Mouse (Mus musculus) forelimb bud, embryonic 11.5 days (tissue): ENCODE results near the gene Lrrn4.
A peak's percentile ranks its signal among the peaks of the same experiment; 100 is the strongest.

Source experiments
- DNase-seq: peaks from one replicate; pipeline ENCODE4 v3.0.0-alpha.2; 2012; ENCODE audit warnings: low read depth, low spot score

Lrrn4 gene

DNA sequence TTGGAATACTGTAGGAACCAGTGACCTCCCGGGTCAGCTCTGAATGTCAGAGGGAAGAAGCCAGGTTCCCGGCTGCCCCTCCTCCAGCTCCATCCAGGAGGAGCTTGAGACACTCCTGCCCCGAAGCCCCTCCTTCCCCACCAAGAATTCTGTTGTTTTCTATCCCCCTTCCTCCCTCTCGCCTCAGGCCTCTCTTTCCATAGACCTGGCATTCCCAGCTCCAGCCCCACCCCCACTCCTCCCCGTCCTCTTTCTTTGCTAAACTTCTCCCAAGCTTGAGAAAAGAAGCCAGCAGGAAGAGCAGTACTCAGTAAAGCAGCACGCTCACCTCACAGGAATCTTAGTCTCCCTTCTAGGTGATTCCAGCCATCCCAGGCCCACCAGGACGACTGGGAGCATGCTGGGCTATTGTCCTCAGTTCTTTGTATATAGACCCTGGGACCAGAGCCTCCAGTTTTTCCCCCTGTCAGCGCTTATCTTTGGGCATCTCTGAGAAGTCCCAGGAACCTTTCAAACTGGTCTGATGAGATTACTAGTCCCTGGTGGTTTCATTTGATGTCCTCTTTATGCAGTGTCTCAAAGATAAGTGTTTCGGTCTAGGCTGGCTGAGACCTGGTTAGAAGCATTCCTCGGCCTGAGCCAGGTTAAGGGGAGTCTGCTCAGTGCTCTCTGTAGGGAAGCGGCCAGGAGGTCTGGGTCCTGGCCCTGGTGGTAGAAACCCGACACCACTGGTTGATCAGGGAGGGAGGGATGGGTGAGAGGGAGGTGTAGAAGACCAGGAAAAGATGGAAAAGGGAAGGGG is at the start of gene Lrrn4:
TSS of gene Lrrn4 (minus strand) at position 48 of the 802 bp plus-strand sequence.
- peak; percentile 34 for DNase-seq

DNA sequence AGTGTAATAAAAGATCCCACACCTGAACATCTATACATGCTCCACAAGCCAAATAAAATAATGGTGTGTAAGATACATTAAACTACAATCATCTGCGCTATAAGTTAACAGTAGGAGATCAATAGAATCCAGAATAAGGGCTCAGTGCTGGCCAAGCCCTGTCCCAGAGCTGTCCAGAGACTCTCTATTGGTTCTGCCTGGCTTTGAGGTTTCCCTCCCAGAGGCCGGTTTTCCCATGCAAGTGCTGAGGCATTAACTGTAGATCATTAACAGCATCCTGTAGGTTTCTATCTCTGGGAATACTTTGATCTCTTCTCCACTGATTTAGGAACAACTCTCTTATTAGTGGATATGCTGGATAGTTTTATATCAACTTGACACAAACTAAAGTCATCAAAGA is 48.3 kb upstream of the Lrrn4 start:
- no peak for DNase-seq

DNA sequence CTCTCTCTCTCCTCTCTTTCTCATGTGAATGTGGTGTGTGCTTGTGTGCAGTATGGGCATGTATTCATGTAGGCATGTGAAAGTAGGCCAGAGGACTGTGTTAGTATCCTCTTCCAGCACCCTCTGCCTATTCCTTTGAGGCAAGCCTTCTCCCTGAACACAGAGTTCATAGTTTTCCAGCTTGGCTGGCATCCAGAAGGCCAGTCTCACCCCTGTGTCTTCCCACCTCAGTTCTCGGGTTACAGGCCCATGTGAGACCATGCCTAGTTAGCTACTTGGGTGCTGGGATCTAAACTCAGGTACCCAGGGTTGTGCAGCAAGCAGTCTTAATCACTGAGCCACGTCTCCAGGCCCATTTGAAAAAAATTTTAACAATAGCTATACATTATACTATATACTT is 47.2 kb upstream of the Lrrn4 start:
- DNase-seq: no peak

DNA sequence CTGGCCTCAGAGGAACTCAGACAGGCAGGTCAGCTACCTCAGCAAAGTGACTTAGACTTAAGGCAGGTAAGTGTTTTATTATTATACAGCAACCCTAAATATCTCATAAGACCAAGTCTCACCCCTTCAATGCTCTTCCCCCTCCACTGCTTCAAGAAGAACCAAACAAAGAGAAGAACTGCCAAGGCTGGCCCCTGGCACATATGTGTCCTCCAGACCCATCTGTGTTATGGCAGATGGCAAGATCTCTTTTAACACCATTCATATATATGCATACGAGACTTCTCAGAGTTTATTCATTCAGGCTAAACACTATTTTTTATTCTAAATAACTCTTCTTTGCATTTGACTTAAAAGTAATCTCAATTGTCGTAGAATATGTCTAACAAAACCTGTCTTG is 46.6 kb upstream of the Lrrn4 start:
- no peak for DNase-seq

DNA sequence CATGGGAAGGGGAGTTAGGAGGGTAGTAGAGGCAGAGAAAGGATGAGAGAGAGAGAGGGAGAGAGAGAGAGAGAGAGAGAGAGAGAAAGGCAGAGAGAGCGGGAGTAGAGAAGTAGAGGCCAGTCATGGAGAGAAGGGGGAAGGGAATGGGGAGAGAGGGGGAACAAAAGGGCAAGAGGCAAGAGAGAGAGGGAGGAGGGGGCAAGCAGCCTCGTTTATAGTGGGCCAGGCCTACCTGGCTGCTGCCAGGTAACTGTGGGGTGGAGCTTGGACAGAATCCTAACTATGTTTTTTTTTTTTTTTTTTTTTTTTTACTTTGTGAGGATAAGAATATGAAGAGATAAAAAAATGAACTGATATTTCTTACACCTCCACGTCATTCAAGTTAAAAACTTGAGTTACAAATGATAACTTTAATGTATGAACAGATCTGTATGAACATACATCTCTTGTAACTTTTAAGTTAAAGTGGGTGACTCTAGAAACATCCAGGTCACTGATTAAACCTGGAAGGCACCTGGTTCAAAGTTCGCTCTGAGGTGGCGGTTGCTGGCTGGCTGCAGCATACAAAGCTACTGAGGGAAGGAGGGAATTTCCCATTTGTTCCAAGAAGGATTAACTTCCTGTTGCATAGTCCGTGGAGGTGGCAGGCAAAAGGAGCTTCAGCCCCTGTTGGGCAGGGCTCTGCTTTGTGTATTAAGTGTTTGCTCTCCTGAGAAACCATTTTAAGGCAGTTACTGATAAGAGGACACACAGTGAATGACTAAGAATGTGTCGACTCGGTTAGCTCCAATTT is 42.8 kb upstream of the Lrrn4 start:
- DNase-seq: no peak

DNA sequence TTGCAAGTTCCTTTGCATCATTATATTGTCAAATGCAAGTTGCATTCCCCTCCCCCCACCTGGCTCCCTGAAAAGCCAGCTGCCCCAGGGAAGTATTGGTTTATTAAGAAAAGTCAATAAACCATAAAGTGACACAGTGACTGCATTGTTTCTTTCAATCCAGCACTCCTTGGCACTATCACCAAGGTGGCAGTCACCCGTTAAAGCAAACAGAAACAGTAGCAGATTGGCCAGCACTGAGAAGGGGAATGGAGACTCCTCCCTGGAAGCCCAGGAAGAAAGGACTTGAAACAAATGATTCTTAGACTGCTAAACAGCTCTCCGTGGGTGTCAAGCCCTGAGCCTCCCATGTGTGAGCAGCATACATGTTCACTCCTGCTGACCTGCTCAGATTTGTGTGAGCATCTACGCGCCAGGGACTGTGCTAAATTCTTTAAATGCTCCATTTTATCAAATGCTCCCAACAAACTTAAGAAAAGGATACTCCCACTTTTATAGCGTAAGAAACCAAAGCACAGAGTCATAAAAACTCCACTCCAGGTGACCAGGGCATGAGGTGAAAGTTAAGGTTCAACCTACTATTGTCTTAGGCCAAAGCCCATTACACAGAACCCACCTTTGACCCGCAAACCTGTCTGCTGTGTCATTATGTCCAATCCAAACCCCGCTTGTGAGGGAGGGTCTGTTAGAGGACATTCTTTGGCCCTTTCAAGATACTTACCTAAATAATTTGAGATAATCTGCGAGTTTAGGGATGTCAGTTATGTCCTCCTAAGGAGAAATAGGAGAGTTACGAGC is 41.6 kb upstream of the Lrrn4 start:
- peak; percentile 11 for DNase-seq

DNA sequence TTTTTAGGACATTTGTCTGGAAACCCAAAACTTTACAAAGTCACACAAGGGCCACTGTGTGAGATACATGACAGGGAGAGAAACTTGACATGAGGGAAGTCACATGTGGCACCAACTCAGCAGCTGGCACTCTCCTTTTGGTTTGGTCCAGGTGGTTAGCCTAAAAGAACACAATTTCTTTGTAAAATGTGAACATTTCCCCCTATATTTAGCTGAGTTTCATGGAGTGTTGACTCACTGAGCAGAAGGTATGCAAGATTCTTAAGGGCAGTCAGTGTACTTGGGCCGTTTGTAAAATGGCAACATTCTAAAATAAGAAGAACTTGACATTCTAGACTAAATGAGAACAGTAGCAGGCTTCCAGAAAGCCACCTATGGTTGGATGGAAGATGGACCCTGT is 34.1 kb upstream of the Lrrn4 start:
- no peak for DNase-seq

DNA sequence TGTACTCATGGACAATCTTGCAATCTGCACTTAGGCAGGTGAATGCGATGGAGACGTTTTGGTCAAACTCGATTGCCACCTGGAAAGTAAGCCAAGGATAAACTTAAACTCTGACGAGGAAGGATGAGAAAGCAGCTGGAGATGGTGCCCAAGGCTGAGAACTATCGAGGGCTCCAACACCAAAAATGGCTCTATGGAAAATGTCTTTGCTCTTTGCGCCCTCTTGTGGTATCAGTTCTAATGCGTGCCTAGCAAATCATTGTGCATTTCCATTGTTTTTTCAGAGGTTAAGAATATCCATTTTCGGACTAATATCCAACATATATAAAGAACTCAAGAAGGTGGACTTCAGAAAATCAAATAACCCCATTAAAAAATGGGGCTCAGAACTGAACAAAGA is 26.1 kb upstream of the Lrrn4 start:
- DNase-seq: peak; percentile 55

DNA sequence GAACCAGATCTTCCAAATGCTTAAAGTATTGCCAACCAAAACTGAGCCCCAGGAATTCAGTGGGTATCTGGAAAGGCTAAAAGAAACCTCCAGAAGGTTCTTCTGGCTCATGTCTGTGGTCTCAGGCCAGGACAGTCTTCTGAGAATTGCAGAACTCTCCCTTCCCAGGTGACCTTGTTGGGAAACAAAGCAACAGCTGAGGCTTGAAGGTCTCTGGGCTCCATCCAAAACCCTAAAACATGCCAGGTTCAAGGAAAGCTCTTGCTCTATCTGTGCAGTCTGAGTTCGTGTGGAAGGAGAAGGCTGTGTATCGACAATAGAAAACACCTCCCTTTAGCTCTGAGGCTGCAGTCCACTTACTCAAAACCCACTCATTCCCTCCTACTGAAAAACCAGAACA is 24.3 kb upstream of the Lrrn4 start:
- no peak for DNase-seq

DNA sequence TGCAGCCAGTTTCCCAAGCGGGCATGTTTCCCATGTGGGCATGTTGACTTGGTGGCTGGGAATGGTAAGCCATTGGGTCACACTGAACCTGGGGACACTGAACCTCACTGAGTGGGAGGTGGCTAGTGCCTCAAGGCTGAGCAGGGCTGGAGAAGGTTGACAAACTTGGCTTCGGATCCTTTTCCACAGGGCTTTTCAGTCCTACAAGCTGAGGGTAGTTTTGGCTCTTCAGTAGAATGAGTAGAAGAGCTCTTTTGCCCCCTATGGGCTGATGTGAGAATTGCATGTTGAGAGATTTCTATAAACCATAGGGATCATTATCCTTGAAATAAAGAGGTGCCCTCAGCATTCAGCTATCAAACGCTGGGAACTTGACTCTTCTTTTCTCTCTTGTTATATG is 22.8 kb upstream of the Lrrn4 start:
- DNase-seq: peak; percentile 69

DNA sequence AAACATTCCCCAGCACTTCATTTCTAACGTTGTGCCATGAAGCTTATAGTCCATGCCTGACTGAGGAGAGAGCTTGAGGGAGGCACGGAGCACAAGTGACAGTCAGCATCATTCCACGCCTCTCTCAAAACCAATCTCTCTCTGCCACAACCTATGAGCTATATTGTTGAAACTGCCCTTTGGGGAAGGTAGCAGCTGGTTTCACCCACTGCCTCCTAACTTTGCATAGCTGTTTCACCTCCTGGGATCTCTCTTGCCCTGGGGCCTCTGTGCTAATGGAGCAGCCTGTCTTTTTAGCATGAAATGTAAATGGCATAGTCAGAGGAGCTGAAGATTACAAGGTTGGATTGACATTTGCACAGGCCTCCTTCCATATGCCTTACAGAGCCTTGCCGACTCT is 21.4 kb upstream of the Lrrn4 start:
- DNase-seq: no peak

DNA sequence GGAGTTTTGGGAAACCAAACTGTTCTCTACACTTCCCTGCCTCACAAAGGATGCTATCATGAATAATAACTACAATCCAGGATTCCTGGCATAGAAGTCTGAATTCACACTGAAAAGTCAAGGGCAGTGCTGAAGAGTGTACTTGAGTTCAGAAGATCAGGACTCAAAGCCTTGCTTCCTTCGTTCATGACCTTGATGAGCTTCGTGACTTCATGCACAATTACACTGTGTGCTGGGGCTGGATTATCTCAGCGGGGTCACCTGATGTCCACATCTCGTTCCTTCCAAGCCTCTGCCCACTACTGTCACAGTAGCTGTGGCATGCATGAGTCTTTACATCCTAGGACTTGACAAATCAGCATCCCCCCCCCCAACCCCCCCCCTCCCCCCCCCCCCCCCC is 20.9 kb upstream of the Lrrn4 start:
- no peak for DNase-seq

DNA sequence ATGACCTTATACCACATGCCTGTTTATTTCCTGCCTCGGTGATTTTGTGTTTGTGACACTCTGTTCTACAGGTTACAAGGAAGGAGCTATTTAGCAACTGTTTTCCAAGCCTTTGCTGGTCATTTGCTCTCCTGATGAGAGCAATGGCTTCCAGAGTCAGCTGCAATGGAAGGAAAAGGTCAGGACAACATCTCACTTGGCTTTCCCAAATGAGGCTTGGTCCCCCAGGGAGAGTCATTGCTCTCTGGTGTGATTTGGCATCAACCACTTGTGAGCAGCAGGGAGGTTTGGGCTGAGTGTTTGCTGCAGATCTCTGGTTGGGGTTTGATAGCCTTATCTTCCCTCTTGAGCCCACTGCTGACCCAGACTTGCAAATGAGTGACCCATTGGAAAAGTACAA is 19.9 kb upstream of the Lrrn4 start:
- DNase-seq: no peak

DNA sequence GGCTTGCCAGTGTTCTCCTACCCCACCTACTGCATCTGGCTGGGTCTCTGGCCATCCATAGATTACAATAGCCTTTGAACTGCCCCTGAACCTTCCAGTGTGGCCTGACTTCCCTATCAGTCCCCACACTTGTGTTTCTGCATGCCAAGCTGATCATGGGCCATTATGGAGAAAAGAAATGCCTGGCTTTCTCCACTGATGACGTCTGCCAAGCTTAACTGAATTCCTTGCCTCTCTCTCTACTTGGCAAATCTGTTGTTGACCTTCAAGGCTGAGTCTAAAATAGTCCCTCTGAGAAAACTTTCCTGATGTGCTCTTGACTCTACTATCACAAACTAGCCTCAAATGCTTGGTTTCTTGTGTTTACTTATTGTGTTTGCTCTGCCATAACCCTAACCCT is 17.5 kb upstream of the Lrrn4 start:
- DNase-seq: no peak

DNA sequence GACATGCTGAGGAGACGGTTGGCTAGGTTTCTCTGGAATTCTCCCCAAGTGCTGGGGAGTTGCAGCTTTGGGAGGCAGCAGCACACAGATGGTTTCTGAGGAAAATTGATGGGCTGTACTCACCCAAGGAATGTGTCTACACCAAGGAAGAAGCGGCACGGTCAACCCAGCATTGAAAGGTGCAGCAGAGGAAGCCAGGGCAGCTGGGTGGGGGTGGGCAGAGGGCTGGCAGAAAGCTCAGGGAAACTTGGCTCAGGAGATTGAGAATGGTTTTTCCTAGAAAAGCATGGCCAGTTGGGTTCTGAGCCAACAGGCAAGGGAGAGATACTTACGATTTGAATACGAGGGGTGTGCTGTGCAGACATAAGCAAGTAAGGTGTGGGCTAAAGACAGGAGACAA is 13.1 kb upstream of the Lrrn4 start:
- DNase-seq: no peak

DNA sequence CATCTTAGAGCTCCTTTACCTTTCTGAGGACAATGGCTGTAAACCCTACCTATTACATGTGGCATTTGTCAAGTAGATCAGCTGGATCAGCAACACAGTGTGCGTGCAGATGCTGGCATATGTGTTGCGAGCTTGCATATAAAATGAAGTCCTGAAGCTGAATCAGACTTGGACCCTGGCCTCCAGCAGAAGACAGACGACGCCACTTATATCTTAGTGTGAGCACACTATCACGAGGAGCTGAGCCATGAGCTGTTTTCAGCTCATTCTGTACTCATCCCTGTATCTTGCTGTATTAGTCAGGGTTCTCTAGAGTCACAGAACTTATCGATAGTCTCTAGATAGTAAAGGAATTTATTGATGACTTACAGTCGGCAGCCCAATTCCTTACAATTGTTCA is 4.6 kb upstream of the Lrrn4 start:
- no peak for DNase-seq

DNA sequence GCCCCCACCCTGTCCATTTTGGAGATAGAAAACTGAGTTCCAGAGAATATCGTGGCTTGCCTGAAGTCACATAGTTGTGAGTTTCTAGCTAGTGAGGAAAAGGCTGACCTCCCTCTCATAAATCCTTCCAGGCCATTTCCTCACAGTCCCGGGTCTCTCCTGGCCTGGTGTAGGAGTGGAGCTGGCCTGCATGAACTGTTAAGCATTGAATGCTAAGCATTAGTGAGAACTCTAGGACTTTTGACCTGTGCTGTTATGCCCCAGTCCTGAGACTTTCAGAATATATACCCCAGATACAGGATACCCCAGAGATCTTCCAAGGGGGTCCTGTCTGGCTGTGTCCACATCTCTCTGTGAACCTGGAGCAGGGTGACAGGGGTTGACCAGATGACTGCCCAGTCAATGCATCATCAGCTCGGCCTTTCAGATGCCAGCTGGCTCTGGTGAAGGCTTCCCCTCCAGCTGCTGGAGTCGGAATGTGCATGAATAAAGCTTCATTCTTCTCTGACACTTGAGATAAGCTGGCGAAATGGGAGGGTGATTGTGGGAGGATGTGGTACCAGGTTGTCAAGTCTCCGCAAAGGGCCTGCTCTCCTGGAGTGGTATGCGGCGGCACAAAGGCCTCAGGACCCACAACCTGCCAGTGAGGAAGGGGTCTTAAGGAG is 3.7 kb upstream of the Lrrn4 start:
- DNase-seq: no peak

DNA sequence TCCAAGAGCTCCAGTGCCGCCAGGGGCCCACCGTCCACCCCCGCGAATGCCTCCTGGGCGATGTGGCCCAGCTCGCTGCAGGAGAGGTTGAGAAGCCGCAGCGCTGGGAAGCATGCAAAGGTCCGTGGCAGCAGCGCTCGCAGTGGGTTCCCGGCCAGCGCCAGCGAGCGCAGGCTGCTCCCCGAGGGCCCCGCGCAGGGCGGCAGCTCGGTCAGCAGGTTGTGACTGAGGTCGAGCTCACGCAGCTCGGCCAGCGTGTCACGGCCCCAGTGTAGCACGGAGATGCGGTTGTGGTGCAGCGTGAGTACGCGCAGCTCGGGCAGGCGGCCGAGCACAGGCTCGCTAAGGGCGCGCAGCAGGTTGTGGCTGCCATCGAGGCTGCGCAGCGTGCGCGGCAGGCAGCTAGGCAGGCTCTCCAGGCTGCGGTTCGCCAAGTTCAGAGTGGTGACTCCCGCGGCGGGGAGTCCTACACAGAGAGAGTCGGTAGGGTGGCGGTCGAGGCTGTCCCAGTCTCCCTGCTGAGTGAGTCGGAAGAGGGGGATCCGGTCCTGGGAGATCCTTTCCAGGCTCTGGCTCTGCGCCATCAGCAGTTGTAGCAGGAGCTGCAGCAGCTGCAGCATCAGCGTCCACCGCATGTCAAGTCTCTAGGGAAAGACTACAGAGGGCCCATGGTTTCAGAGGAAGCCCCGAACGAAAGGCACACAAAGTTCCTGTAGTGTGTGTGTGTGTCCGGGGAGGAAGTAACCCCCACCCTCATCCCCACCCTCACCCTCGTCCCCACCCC is 1.2 kb downstream of the Lrrn4 start:
- peak; percentile 38 for DNase-seq

DNA sequence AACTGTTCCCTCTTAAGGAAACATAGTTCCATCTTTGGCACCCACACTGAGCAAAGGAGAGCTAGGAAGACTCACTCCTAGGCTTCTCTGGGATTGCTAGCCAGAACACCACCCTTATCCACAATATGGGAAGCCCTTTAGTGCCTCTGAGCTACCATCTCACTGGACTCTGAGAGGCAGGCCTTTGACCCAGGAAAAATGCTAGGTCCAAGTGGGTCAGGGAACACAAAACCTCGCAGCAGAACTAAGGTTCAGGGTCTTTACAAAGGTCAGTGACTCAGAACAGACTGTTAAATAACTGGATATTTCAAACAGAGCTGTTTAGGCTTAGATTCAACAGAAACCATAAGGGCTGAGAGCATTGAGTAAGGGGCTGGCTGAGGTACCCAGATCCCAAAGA is 3.7 kb downstream of the Lrrn4 start:
- DNase-seq: no peak

DNA sequence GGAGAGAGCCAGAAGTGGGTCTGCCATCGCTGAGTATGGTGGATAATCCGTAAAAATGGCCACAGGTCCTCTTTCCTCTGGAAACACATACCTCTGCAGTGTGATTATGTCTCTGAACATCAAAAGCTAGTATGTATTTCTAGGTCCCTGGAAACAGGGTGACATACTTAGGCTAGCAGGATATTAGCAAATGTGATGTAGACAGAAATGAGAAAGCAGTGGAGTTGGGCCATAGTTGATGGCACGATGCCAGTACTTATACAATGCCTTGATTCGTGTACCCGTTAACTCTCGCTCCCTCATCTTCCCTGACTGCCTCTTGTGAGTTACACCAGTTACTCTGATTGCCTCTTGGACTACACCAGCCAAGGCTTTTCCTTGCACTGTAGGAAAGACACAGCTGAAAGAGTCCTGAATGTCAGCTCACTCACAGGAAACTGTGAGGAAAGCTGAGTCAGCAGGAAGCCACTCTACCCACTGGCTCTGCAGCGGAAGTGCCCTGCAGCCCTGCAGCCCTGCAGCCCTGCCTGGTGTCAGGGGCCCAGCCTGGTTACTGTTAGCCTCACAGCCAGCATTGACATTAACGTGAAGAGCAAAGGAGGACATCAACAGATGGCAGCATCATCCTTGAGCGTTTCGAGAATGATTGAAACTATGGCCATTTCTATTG is 6.9 kb downstream of the Lrrn4 start:
- no peak for DNase-seq
